19 mouse cellular contexts compared by ENCODE assay signal in the genomic region with DNA sequence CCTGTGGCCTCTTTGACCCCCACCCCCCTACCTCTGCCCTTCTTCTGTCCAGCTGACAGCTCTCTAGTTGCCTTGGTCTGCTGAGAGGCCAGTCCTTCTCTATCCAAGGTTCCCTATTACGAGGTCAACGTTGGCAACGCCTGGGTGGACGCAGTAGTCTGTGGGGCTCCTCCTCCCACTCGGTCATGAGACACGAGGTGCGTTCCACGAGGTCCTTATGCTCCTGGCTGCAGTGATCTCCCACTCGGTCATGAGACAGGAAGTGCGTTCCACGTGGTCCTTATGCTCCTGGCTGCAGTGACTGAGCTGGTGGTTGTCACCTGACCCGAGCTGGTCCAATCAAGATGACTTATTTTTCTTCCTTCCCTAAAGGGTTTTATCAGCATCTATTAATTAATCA.
DNase-seq lines count a peak whose midpoint lies in the region; ATAC-seq and TF ChIP-seq lines count a peak whose summit lies in the region.
"Had no signal": no experiment of that assay in that cellular context is flagged by ENCODE, and none has a peak within 500 bp of the region (broad histone marks: within the 10 kb centered on the region; RNA-seq: fewer than 3 reads in every experiment).

No protein-coding gene starts in this region.

- no peak for TF ChIP-seq EP300 in liver, postnatal 0 days (IDR thresholded peaks at IDR 0.05; ENCODE audit: low read depth)

- H3K4me3 ChIP-seq in liver, postnatal 0 days (ENCODE audit: low read depth, low read length): no peak overlapping the region
- H3K4me3 ChIP-seq in liver, embryonic 11.5 days (ENCODE audit: low read depth, low read length): no peak overlapping the region
- H3K4me3 ChIP-seq: erythroblast, embryonic 14.5 days; left cerebral cortex, adult 2 months; limb, embryonic 12.5 days; myocyte; neural tube, embryonic 15.5 days had no signal

- H3K4me2 ChIP-seq in liver, postnatal 0 days (ENCODE audit: low read depth, low read length): no peak overlapping the region
- no peak overlapping the region for H3K4me2 ChIP-seq in liver, embryonic 11.5 days
- H3K4me2 ChIP-seq: limb, embryonic 12.5 days; neural tube, embryonic 15.5 days had no signal

- H3K9ac ChIP-seq in liver, postnatal 0 days (replicated peaks): no peak overlapping the region
- H3K9ac ChIP-seq in liver, embryonic 11.5 days (ENCODE audit: low read depth, low read length): no peak overlapping the region
- H3K9ac ChIP-seq: limb, embryonic 12.5 days; neural tube, embryonic 15.5 days had no signal

- H3K4me1 ChIP-seq in liver, postnatal 0 days (ENCODE audit: insufficient read depth): 0 out of 2 replicates have a peak, but pooled peaks cover 7% of the 10 kb centered on the region
- H3K4me1 ChIP-seq in liver, embryonic 11.5 days (replicated peaks; ENCODE audit: control insufficient read depth, insufficient read depth, low read length): no peaks in the 10 kb centered on the region

- H3K27ac ChIP-seq in liver, postnatal 0 days (ENCODE audit: low read depth): no peak overlapping the region
- H3K27ac ChIP-seq in liver, embryonic 11.5 days (ENCODE audit: low read depth, low read length): no peak overlapping the region
- H3K27ac ChIP-seq: left cerebral cortex, adult 2 months; limb, embryonic 12.5 days; macrophage; neural tube, embryonic 15.5 days had no signal

- ATAC-seq in liver, postnatal 0 days: peak; percentile 38; the same call in 1 of the 2 replicates
- ATAC-seq in liver, embryonic 11.5 days (replicated peaks; ENCODE audit: low FRiP score): no peak
- ATAC-seq in megakaryocyte, adult 5-6 weeks (ENCODE audit: poor library complexity, severe bottlenecking): peak; percentile 7; the same call in 1 of the 2 replicates
- ATAC-seq: forebrain, embryonic 16.5 days had no signal

- peak; percentile 56 for DNase-seq in adrenal gland, postnatal 14 days
- DNase-seq in adrenal gland, postnatal 25 days: no peak
- DNase-seq in liver, postnatal 0 days: no peak
- DNase-seq in liver, embryonic 11.5 days (ENCODE audit: low spot score): no peak
- peak; percentile 31 for DNase-seq in kidney, adult 9 months
- DNase-seq in thymus, adult 18-20 months: no peak
- DNase-seq in cerebellum, adult 8-10 months: no peak
- DNase-seq: cerebellum, adult 11 months; cerebellum, postnatal 36 days; midbrain, embryonic 14.5 days; thymus, postnatal 36 days had no signal

- whole genome bisulfite sequencing in liver, postnatal 0 days (ENCODE audit: insufficient replicate concordance): 66% methylated on average over 12 of the region's 12 CpGs
- 67% methylated on average over 12 of the region's 12 CpGs for WGBS in liver, embryonic 11.5 days

- H3K36me3 ChIP-seq in liver, postnatal 0 days (replicated peaks; ENCODE audit: insufficient read depth, low read length): no peaks in the 10 kb centered on the region
- H3K36me3 ChIP-seq in liver, embryonic 11.5 days (ENCODE audit: control insufficient read depth, insufficient read depth, low read length): no peaks in the 10 kb centered on the region
- H3K36me3 ChIP-seq: limb, embryonic 12.5 days; neural tube, embryonic 15.5 days had no signal

- no peaks in the 10 kb centered on the region for H3K9me3 ChIP-seq in liver, postnatal 0 days (ENCODE audit: low read length)
- H3K9me3 ChIP-seq in liver, embryonic 11.5 days (ENCODE audit: control insufficient read depth, low read length): no peaks in the 10 kb centered on the region
- H3K9me3 ChIP-seq: limb, embryonic 12.5 days; neural tube, embryonic 15.5 days had no signal

- H3K27me3 ChIP-seq in liver, postnatal 0 days (ENCODE audit: insufficient read depth, low read length): no peaks in the 10 kb centered on the region
- no peaks in the 10 kb centered on the region; the same call in 1 of the 2 replicates for H3K27me3 ChIP-seq in liver, embryonic 11.5 days (replicated peaks; ENCODE audit: control insufficient read depth, insufficient read depth, low read length)
- H3K27me3 ChIP-seq: limb, embryonic 12.5 days; neural tube, embryonic 15.5 days had no signal

- no peak for TF ChIP-seq CTCF in liver, postnatal 0 days (IDR thresholded peaks at IDR 0.05; ENCODE audit: low read depth)

Comparison
In these comparisons a context has a peak if more than half of its experiments do, and no peak if none do; other contexts are left out.
1. DNase-seq: peak in adrenal gland, postnatal 14 days (single experiment) and kidney, adult 9 months (single experiment); none in adrenal gland, postnatal 25 days (single experiment), liver, postnatal 0 days (single experiment), liver, embryonic 11.5 days (single experiment), thymus, adult 18-20 months (0 of 2) and cerebellum, adult 8-10 months (single experiment).